Mouse (Mus musculus) testis, adult 2 months (tissue): Measurements from ENCODE around the gene Arhgap4.

Experiments
- CTCF ChIP-seq: fragments of 200-500 bp; IDR thresholded peaks from 2 replicates; pipeline ENCODE4 v1.5.1; 2012; ENCODE audit warnings: low read depth, mild to moderate bottlenecking, inconsistent platforms, low read length, moderate library complexity; ENCODE audit not compliant: control insufficient read depth, insufficient read depth, insufficient replicate concordance
- POLR2A ChIP-seq: fragments of 200-500 bp; IDR thresholded peaks from 2 replicates; pipeline ENCODE4 v1.6.1; 2012; ENCODE audit warnings: low read depth, mild to moderate bottlenecking, inconsistent platforms, low read length, moderate library complexity; ENCODE audit not compliant: control insufficient read depth

GRCm38 (mm10) chrX:73881036-73881427, 40.6 kb downstream of the Arhgap4 start:
- no peak for TF ChIP-seq POLR2A
- no peak for TF ChIP-seq CTCF
